Mouse (Mus musculus): ENCODE results near the gene Syt16.

Gene Syt16

GRCm38 (mm10) chr12:74013739-74014138 is 16.3 kb downstream of the Syt16 start:
- peak; percentile 42 for DNase-seq (ENCODE audit: low read depth)

DNA sequence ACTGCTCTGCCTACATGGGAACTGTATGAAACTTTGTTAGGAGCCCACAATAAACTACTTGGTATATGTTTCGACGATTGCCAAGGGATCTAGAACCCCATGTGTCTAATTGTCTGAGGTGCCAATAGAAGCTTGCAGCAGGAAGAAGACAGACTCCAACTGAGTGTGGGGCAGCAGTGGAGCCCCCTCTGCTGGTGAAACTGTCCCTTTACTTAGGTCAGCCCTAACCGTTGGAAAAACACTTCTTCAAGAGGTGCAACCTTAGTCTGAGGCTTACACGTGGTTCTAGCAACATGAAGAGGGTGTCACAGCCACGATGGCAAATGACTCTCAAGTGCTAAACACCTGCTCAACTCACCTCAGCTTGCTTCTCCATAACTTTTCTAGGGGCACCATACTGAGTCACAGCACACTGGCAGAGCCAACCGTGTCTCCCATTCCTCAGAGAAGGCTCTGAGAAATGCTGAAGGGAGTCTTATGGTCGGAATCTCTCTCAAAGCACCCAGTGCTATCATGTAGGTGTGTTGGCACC is 17.3 kb downstream of the Syt16 start:
- DNase-seq (ENCODE audit: low read depth), result peak; percentile 46

DNA sequence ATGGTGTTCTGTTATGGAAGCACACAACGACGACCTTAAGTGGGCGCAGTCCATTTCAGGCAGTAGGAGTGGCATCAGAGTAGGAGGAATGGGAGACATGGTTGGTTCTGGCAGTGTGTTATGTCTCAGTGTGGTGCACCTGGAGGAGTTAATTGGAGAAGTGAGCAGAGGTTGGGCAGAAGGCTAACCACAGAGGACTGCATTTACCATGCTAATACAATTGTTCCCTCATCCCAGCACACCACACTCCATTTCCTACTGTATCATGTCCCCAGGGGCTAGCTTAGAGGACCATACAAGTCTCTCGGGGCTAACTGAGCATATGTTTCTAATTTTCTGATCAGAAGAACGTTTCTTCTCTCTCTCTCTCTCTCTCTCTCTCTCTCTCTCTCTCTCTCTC is 18.0 kb downstream of the Syt16 start:
- DNase-seq (ENCODE audit: low read depth), result no peak

DNA sequence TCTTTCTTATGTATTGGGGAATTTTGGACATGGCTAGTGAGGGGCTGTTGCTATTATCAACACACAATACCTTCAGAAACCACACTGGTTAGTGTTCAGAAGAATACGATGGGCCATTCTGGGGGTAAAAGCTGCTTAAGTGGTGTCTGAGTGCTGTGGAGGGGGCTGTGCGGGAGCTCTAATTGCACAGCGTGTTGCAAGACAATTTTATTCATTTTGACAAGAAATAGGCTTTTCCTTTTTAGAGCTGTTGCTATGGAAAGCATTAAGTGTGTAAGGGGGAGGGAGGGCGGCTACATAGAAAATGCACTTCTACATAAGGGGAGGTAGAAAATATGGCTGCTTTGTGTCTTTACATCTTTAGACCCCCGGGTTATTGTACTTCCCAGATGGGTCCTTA is 25.8 kb downstream of the Syt16 start:
- DNase-seq (ENCODE audit: low read depth), result no peak

DNA sequence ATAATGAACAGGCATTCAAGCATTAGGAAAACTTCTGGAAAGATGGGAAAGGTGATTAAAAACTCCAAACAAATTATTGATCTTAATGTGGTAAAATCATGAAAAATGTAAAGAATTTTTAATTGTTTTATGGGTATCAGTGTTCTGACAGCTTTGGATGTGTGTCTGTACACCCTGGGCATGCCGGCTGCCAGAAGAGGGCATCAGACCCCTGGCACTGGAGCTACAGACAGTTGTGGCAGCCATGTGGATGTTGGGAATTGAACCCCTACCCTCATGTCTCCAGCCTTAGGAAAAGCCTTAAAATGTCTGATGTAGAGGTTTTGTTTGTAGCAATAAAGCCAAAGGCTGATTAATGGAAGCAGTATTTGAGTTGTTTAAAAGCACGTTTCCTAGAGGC is 27.5 kb downstream of the Syt16 start:
- no peak for DNase-seq (ENCODE audit: low read depth)

DNA sequence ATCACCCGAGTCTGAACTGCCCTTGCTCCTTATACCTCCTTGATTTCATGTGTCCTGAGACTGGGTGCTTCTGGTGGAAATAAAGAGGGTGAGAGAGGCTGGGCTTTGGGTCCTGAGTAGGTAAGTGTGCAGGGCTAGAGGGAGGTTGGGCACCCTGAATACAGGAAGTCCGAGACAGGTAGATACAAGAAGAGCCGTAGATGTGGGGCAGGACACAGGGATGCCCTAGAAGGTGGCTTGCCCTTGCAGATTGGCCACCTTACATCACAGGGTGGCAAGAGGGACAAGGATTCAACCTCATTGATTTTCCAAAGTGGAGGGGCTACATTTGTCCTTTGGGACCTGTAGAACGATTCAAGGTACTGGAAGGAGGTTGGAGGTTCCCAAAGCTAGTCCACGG is 45.8 kb downstream of the Syt16 start:
- no peak for DNase-seq (ENCODE audit: low read depth)

- no peak for DNase-seq (ENCODE audit: low read depth)
Observed at GRCm38 (mm10) chr12:74043755-74044154, 46.3 kb downstream of the Syt16 start.

- DNase-seq (ENCODE audit: low read depth), result no peak
Observed at GRCm38 (mm10) chr12:74044241-74044640, 46.8 kb downstream of the Syt16 start.

- peak; percentile 4 for DNase-seq (ENCODE audit: low read depth)
Observed at GRCm38 (mm10) chr12:74055336-74055931, 58.0 kb downstream of the Syt16 start.

- no peak for DNase-seq (ENCODE audit: low read depth)
Observed at GRCm38 (mm10) chr12:74056162-74056561, 58.7 kb downstream of the Syt16 start.

GRCm38 (mm10) chr12:74062547-74062946 is 65.1 kb downstream of the Syt16 start:
- DNase-seq (ENCODE audit: low read depth), result no peak

DNA sequence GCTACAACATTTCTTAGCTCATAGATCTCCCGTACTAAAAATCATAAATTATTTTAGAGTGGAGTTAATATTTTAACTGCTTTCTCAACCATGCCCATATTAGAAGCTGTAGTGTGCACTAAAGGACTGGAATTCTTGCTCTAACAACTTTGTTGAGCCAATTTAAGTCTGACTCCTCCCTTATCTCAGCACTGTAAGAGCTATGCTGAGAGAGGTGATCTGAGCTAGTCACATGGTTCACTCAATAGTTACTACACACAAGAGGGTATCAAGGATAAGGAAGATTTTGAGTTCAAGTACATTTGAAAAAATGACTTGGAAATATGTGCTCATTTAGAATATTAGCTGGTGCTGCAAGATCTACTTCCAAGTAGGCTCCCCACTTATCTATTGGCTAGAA is 71.5 kb downstream of the Syt16 start:
- no peak for DNase-seq (ENCODE audit: low read depth)

DNA sequence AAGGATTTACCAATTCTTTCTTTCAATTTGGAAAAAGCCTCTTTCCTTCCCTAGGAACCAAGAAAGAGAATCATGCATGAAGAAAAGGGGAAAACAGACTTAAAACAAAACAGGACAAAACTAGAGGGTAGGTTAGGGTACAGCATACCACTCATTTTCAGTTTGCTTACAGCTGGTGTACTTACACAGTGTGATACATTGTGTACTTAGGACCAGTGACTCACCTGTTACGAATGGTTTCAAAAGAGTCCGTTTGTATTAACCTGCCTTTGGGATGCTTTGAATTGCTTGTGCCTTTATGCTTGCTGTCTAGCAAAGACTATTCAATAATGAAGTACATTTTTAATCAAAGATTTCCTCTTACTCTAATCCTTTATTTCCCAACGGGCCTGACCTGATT is 78.1 kb downstream of the Syt16 start:
- no peak for DNase-seq (ENCODE audit: low read depth)

DNA sequence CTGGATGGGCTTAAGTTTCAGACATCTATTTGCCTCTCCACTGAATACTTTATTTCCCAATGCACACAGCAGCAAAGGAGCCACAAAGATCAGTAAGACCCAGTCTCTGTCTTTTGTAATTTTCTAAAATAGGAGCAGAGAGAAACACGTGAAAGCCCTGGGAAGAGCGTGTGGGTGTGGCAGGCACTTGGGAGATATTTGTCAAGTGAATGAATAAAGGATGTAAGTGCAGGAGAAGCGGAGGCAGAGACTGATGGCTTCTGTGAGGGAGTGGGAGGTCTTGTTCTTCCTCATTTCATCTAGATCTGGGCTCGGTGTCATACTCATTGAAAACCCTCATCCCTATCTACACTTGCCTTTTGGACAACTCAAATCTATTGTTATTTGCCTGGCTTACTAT is 78.6 kb downstream of the Syt16 start:
- no peak for DNase-seq (ENCODE audit: low read depth)

GRCm38 (mm10) chr12:74081122-74081521 is 83.7 kb downstream of the Syt16 start:
- DNase-seq (ENCODE audit: low read depth), result no peak

- no peak for DNase-seq (ENCODE audit: low read depth)
Observed at GRCm38 (mm10) chr12:74084389-74084788, 86.9 kb downstream of the Syt16 start.

DNA sequence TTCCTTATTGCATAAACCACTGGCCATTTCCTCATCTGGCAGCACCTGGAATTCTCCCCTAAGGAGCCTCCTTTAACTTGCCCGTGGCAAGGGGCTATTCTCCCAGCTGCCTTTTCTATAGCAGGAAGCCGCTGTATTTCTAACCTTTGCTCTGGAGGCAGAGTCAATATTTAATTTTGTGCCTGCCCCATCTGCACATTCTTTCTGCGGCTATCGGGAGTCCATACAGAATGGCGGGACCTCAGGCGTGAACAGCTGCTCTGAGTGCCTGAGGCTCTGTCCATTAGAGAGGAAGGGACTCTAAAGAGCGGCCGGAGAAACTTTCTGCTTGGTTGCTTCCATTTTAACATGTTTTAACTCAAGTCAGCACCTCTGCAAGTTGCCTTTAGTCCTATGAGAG is 89.6 kb downstream of the Syt16 start:
- no peak for DNase-seq (ENCODE audit: low read depth)

GRCm38 (mm10) chr12:74089342-74090131 is 92.1 kb downstream of the Syt16 start:
- no peak for DNase-seq (ENCODE audit: low read depth)

DNA sequence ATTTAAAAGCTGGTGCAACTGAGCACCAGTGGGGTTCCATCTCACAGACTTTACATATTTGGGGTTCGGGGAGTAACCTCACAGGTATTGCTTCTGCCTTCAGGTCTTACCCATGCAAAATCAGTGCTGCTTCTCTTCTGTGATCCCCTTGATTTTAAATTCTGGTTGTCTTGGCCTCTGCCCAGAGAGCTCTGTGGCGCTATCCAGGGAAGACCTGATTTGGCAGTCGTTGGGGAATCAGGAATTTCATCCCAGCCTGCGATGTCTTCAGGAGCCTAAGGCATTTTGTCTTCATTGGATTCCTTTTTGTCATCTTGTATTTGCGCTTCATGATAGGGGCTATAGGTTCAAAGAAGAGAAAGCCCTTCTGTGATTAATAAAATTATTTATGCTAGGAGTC is 95.1 kb downstream of the Syt16 start:
- DNase-seq (ENCODE audit: low read depth), result no peak

DNA sequence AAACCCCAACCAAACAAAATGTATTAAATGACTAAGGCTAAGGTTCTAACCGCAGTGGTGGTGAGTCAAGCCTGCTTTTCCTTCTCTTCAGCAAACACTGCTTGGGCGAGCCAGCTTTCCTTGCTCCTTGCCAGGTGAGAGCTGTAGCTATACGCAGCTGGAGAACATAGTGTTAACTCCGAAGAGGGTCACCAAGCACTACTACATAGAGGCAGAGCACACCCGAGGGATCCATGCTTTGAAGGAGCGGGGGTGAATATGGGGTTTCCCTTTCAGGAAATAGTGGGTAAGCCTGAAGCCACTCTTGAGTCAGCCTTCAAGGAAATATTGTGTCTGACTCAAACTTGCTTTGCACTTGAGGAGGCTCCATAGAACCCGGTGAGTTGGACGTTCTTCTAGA is 95.6 kb downstream of the Syt16 start:
- DNase-seq (ENCODE audit: low read depth), result no peak

- DNase-seq (ENCODE audit: low read depth), result no peak
Observed at GRCm38 (mm10) chr12:74094701-74095100, 97.2 kb downstream of the Syt16 start.

GRCm38 (mm10) chr12:74098572-74099290 is 101.3 kb downstream of the Syt16 start:
- DNase-seq (ENCODE audit: low read depth), result no peak

Measured in c-Kit-positive CD71-negative TER-119-negative erythroid progenitor cells, embryonic 14.5 days (primary cell).